Mouse (Mus musculus) intestine, embryonic 16.5 days (tissue): ENCODE measurements around the gene Gm34653. TPM values are rescaled to one million over a fixed set of nuclear protein-coding genes. Genes with fewer than 3 reads are reported as not detected.
"Not testable (repeated sequence)": the region's sequence is repeated elsewhere in the genome, so short reads cannot be mapped to it uniquely, and the experiment has no call there.

Experiments used
- ATAC-seq: fragments of 200-750 bp; cut with Nextera tagmentation; 2 replicates; pipeline ENCODE4 v1.8.0; 2017; ENCODE audit warnings: moderate TSS enrichment, moderate library complexity
- H3K27ac ChIP-seq: fragments of 300-500 bp; sonication (generic); 2 replicates; pipeline ENCODE4 v1.5.1; 2014; ENCODE audit warnings: mild to moderate bottlenecking, low read length
- H3K27me3 ChIP-seq: fragments of 300-500 bp; sonication (generic); replicated peaks from 2 replicates; pipeline ENCODE4 v1.6.1; 2014; ENCODE audit warnings: low read length, control low read depth, mixed read lengths; ENCODE audit not compliant: control insufficient read depth, insufficient read depth
- H3K36me3 ChIP-seq: fragments of 300-500 bp; sonication (generic); 2 replicates; pipeline ENCODE4 v1.6.1; 2014; ENCODE audit warnings: low read length, control low read depth; ENCODE audit not compliant: control insufficient read depth, insufficient read depth
- H3K4me1 ChIP-seq: fragments of 300-500 bp; sonication (generic); 2 replicates; pipeline ENCODE4 v1.6.1; 2014; ENCODE audit warnings: low read length, control low read depth, mixed read lengths; ENCODE audit not compliant: control insufficient read depth, insufficient read depth
- H3K4me2 ChIP-seq: fragments of 300-500 bp; sonication (generic); 2 replicates; pipeline ENCODE4 v1.6.1; 2014; ENCODE audit warnings: low read depth, low read length, control low read depth
- H3K4me3 ChIP-seq: fragments of 300-500 bp; sonication (generic); 2 replicates; pipeline ENCODE4 v1.5.1; 2014; ENCODE audit warnings: mild to moderate bottlenecking, low read length
- H3K9ac ChIP-seq: fragments of 300-500 bp; sonication (generic); 2 replicates; pipeline ENCODE4 v1.6.1; 2014; ENCODE audit warnings: low read depth, low read length
- H3K9me3 ChIP-seq: fragments of 300-500 bp; sonication (generic); 2 replicates; pipeline ENCODE4 v1.6.1; 2016; ENCODE audit warnings: low read length, control low read depth; ENCODE audit not compliant: control insufficient read depth
- WGBS: fragments of 180-500 bp; shearing (Covaris S2); extraction: QIAGEN DNeasy Blood & Tissue Kit; methylation state at CpG from one replicate; pipeline ENCODE4 v1.1.7; 2014; 5-methylcytosine and 5-hydroxymethylcytosine counted together
- polyA plus RNA-seq: library from polyadenylated mRNA; unstranded; fragments of >200 nt; fragmentation: Nextera tagmentation; extraction: Ambion mirVana; gene quantifications from 2 replicates; pipeline ENCODE4 v1.2.1, GENCODE M21; 2015

Gm34653 gene
- polyA plus RNA-seq, 1 experiment from 2014 or later: not detected

GRCm38 (mm10) chr2:34801516-34802482, 31.0 kb upstream of the Gm34653 start:
- Histone ChIP-seq H3K4me2 (peak overlapping the region; percentile 35), H3K9me3 (no peaks in the 10 kb centered on the region), H3K27ac (peak overlapping the region; percentile 87), H3K4me1 (peaks cover 23% of the 10 kb centered on the region), H3K27me3 (no peaks in the 10 kb centered on the region), H3K36me3 (0 out of 2 replicates have a peak, but pooled peaks cover 2% of the 10 kb centered on the region), H3K4me3 (peak overlapping the region; percentile 67), H3K9ac (peak overlapping the region; percentile 83)
- 4% methylated on average over 39 of the region's 39 CpGs for WGBS
- peak; percentile 95 for ATAC-seq

GRCm38 (mm10) chr2:34802565-34803245, 30.1 kb upstream of the Gm34653 start:
- H3K27me3 ChIP-seq, H3K36me3 ChIP-seq, H3K9me3 ChIP-seq: not testable (repeated sequence)
- Histone ChIP-seq H3K4me1 (peaks cover 23% of the 10 kb centered on the region), H3K4me3 (peak overlapping the region; percentile 67), H3K4me2 (peak overlapping the region; percentile 64), H3K9ac (peak overlapping the region; percentile 83), H3K27ac (peak overlapping the region; percentile 87)
- ATAC-seq: peak; percentile 43
- under 1% methylated on average over 19 of the region's 32 CpGs for WGBS

GRCm38 (mm10) chr2:34803746-34804145, 29.1 kb upstream of the Gm34653 start:
- no peak overlapping the region for H3K27ac ChIP-seq
- H3K4me1 ChIP-seq: peaks cover 23% of the 10 kb centered on the region
- no peak for ATAC-seq
- peak overlapping the region; percentile 29; the same call in 1 of the 2 replicates for H3K9ac ChIP-seq
- peak overlapping the region; percentile 42 for H3K4me2 ChIP-seq
- no peaks in the 10 kb centered on the region for H3K9me3 ChIP-seq
- H3K4me3 ChIP-seq: 0 out of 2 replicates have a peak overlapping the region, but pooled peaks have one; percentile 7
- H3K36me3 ChIP-seq: 0 out of 2 replicates have a peak, but pooled peaks cover 2% of the 10 kb centered on the region
- no peaks in the 10 kb centered on the region for H3K27me3 ChIP-seq
- 63% methylated on average over 3 of the region's 3 CpGs for WGBS

GRCm38 (mm10) chr2:34804172-34804571, 28.6 kb upstream of the Gm34653 start:
- Histone ChIP-seq H3K9ac (no peak overlapping the region), H3K36me3 (0 out of 2 replicates have a peak, but pooled peaks cover 2% of the 10 kb centered on the region), H3K27me3 (no peaks in the 10 kb centered on the region), H3K4me2 (no peak overlapping the region; the same call in 1 of the 2 replicates), H3K4me1 (peaks cover 19% of the 10 kb centered on the region), H3K9me3 (no peaks in the 10 kb centered on the region), H3K4me3 (no peak overlapping the region), H3K27ac (no peak overlapping the region)
- ATAC-seq: no peak
- WGBS: 94% methylated on average over 2 of the region's 2 CpGs

GRCm38 (mm10) chr2:34804815-34805214, 28.0 kb upstream of the Gm34653 start:
- Histone ChIP-seq H3K9ac (no peak overlapping the region), H3K4me1 (peaks cover 19% of the 10 kb centered on the region), H3K27ac (no peak overlapping the region), H3K27me3 (no peaks in the 10 kb centered on the region), H3K4me3 (no peak overlapping the region), H3K9me3 (no peaks in the 10 kb centered on the region), H3K36me3 (0 out of 2 replicates have a peak, but pooled peaks cover 2% of the 10 kb centered on the region), H3K4me2 (no peak overlapping the region)
- no peak for ATAC-seq
- WGBS: 87% methylated on average over 1 of the region's 1 CpGs

- H3K9me3 ChIP-seq: no peaks in the 10 kb centered on the region
- H3K27ac ChIP-seq: no peak overlapping the region
- no peak overlapping the region for H3K4me2 ChIP-seq
- H3K4me1 ChIP-seq: peaks cover 13% of the 10 kb centered on the region
- H3K9ac ChIP-seq: no peak overlapping the region
- H3K4me3 ChIP-seq: no peak overlapping the region
- no peak for ATAC-seq
- WGBS: 84% methylated on average over 10 of the region's 10 CpGs
- H3K27me3 ChIP-seq: no peaks in the 10 kb centered on the region
- 0 out of 2 replicates have a peak, but pooled peaks cover 2% of the 10 kb centered on the region for H3K36me3 ChIP-seq
These were observed 27.4 kb upstream of the Gm34653 start for GRCm38 (mm10) chr2:34805364-34805950.

- no peak for ATAC-seq
- Histone ChIP-seq H3K9ac (no peak overlapping the region), H3K4me2 (no peak overlapping the region), H3K4me3 (no peak overlapping the region), H3K27me3 (no peaks in the 10 kb centered on the region), H3K36me3 (peaks cover 8% of the 10 kb centered on the region; the same call in 1 of the 2 replicates), H3K27ac (no peak overlapping the region), H3K9me3 (no peaks in the 10 kb centered on the region), H3K4me1 (peaks cover 13% of the 10 kb centered on the region)
- WGBS: 79% methylated on average over 2 of the region's 2 CpGs
These were observed 24.8 kb upstream of the Gm34653 start for GRCm38 (mm10) chr2:34808057-34808456.

- peaks cover 8% of the 10 kb centered on the region; the same call in 1 of the 2 replicates for H3K36me3 ChIP-seq
- no peak overlapping the region for H3K4me2 ChIP-seq
- H3K27me3 ChIP-seq: no peaks in the 10 kb centered on the region
- H3K4me3 ChIP-seq: no peak overlapping the region
- H3K27ac ChIP-seq: no peak overlapping the region
- H3K9me3 ChIP-seq: no peaks in the 10 kb centered on the region
- ATAC-seq: no peak
- WGBS: 95% methylated on average over 1 of the region's 1 CpGs
- H3K4me1 ChIP-seq: peaks cover 3% of the 10 kb centered on the region; the same call in 1 of the 2 replicates
- H3K9ac ChIP-seq: no peak overlapping the region
These were observed 23.2 kb upstream of the Gm34653 start for GRCm38 (mm10) chr2:34809568-34809967.

- H3K4me2 ChIP-seq: no peak overlapping the region
- ATAC-seq: no peak
- no peaks in the 10 kb centered on the region for H3K9me3 ChIP-seq
- H3K27me3 ChIP-seq: no peaks in the 10 kb centered on the region
- H3K9ac ChIP-seq: no peak overlapping the region
- peaks cover 5% of the 10 kb centered on the region; the same call in 1 of the 2 replicates for H3K36me3 ChIP-seq
- no peak overlapping the region for H3K27ac ChIP-seq
- WGBS: 95% methylated on average over 3 of the region's 3 CpGs
- H3K4me3 ChIP-seq: no peak overlapping the region
- H3K4me1 ChIP-seq: no peaks in the 10 kb centered on the region; the same call in 1 of the 2 replicates
These were observed 22.0 kb upstream of the Gm34653 start for GRCm38 (mm10) chr2:34810775-34811174.
